Mouse (Mus musculus) skeletal muscle tissue, adult 2 months (tissue): ENCODE results near the gene Crybg3.

ENCODE experiments used
- DNase-seq: peaks from one replicate; pipeline ENCODE4 v3.0.0-alpha.2; 2012; ENCODE audit warnings: low read depth, low spot score

The Crybg3 gene

DNA sequence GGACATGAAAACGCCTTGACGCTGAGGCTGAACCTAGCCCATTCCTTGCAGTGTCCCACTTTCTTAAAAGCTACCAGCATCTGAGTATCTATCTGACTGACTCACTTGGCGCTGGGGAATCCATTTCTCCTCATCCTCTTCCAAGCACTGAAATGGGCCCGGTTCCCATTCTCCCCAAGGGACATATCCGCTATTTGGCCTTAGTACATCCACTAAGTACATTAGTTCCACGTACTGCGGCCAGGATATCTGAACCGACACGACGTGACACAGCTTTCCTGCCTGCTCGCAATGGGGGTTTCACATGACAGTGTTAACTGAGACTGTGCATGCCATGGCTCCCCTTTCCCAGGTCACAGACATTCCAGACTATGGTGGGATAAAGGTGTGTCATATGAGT, 66.4 kb downstream of the Crybg3 start:
- peak; percentile 71 for DNase-seq

DNA sequence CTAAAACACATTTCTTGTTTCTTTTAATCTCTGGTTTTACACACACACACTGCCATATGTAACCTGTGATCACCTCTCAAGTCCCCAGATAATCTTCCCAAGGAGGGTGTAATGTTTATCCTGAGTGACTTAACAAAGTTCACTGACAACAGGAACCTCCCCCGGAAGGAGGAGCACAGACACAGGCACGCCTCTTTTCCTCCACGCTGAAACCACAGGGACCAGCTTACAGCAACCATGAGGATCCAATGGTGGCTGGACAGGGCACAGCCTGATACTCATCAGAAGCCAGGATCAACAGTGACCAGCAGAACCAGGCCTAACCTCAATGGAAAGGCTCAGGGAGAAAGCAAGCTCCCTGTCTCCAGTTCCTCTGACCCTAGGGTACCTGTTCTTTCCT, 68.2 kb downstream of the Crybg3 start:
- DNase-seq: no peak

DNA sequence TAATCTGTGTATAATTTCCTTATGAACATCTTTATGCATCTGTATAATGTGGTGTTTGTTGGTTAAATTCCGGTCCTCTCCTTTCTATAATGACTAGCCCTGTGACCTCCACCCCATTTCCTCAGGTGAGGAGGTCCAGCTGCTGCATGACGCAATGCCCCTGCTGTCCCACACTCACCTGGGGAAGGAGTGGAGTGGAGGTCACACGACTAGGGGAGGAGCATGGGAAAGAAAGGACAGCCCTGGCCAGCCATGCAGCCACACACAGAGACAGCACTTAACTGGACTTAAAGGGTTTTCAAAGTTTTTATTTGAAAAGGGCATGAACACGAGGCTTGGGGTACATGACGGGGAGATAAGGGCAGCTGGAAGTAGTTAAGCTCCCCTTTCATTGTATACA, 69.5 kb downstream of the Crybg3 start:
- no peak for DNase-seq

DNA sequence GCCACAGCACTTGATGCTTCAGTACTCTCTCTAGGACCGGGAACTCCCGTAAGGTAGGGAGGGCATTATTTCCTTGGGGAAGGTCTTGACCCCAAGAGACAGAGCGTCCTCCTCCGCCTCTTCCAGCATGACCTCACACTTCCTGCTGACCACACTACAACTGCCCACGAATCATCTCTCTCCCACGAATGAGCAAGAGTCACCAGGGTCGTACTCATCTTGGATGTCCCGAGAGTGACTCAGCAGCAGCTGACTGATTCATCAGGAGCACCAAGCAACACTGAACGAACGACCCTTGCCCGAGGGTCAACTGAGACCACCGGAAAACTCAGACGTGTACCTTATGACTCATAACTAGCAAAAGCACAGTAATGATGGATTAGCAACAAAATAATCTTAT, 71.2 kb downstream of the Crybg3 start:
- DNase-seq: no peak

DNA sequence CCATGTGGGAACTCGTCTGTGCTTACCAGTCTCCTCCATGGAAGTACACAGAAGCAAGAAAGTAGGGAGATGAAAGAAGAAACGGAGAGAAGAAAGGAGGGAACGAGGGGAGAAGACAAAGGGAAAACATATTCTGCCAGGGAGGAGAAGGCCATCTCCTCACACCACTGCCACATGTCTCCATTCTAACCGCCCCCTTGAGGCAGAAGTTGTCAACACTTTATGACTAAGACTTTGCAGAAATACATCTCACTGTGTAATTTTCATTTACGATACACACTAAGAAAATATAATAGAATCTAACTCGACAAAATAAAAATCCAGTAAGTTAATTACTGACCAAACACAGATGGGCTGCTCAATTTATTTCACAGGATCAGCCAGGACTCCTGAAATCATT, 73.8 kb downstream of the Crybg3 start:
- DNase-seq: no peak

DNA sequence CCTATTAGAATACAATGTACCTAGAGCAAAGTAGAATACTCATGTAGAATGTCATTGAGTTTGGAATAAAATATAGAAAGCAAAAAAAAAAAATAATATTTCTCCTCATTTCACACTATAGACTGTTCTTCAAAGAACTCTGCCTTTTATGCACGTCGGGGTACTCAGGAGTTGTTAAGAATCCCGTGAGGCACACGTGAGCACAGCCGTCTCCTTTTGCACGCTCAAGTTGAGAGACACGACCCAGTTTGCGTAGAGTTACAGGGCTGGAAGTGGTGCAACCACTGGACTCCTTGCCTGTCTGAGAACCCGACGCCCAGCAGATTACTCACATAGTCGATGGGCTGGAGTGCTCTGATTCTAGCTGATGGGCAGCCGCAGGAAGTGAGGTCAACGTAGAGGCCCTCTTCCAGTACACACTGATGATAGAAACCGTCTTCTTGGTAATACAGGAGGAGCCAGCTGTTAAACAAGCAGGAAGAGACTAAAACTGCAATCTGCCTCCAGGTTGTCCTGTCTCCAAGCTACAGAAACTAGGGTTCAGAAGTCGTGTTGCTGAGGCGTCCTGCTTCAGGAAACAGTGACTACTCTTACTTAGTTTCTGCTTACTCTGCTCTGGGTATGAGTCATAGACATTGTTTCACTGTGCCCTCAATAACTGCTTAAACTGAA, 78.9 kb downstream of the Crybg3 start:
- no peak for DNase-seq

DNA sequence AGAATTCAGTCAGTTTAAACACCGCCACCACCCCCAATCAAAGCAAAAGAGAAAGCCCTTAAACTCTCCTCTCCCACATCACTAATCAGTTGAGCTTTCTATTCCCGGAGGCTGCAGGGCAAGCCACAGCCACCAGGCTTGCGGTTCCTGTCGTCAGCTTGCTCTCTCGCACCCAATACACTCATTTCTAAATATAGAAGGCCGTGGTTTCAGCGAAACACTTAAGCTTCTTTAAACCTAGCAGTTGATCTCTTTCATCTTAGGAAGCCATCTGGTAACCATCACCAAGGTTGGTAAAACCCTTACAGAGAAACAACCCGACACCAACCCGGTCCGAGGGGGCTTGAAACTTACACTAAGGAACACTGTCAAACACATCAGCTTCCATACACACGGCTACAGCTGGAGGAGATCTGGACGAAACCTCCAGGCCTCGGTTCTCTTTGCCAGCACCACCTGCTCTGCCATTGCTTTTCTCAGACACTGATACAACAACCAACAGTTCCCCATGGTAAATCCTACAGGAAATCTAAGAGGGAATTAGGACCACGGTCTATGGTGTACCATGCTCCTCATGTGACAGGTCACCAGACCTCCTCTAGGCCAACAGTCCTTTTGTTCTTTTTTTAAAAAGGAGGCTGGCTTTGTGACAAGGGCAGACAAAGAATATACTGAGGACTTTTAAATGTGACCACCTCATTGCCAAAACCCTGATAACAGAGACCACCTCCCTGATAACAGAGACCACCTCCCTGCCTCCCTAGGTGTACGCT, 83.1 kb downstream of the Crybg3 start:
- no peak for DNase-seq

DNA sequence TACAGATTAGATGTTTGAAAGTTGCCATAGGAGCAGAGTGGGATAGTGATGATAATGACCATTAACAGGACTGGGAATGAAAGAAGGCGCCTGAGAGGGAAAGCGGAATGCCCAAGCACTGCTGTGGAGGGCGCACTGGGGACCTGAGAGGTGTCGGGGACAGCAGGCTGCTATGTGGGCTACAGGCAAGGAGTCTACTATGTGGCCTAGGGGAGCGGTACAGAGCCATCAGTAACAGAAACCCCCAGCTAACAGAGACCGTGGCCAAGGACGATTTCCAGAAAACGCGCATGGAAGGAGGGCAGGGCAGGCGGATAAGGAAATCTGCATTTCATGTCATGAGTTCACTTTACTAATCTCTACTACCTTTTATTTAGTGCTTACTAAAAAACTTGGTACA, 83.8 kb downstream of the Crybg3 start:
- no peak for DNase-seq

DNA sequence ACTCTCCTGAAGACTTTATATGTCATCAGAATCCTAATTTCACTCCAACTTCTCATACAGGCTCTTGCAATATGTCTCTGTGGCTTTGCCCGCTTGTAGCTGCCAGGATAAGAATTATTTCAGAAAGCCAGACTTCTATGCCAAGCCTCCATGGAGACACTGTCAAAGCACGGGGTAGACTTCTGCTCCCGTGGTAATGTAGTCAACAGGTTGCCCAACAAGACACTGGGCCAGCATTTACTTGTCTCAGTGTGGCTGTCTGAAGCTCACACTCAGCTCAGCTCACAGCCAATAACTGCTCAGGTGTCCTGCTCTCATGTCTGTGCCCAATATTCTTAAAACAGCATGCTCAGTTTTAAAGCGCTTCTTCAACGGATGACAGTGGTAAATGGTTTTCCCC, 85.6 kb downstream of the Crybg3 start:
- DNase-seq: peak; percentile 65

DNA sequence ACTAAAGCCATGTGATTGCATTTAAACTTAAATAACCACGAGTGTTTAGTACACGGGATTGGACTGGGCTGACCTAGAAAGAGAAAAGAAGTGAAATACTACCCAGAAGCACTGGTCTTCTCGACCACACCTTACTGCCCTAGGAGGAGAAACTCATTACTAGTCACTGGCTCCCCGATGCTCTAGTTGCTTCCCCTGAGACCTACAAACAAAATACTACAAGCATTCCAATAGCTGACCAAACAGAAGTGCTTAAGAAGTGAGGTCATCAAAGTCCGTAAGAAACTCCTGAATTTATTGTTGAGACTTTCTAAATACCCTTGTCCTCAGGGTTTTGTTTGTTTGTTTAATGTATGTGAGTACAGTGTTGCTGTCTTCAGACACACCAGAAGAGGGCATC, 90.9 kb downstream of the Crybg3 start:
- DNase-seq: no peak

DNA sequence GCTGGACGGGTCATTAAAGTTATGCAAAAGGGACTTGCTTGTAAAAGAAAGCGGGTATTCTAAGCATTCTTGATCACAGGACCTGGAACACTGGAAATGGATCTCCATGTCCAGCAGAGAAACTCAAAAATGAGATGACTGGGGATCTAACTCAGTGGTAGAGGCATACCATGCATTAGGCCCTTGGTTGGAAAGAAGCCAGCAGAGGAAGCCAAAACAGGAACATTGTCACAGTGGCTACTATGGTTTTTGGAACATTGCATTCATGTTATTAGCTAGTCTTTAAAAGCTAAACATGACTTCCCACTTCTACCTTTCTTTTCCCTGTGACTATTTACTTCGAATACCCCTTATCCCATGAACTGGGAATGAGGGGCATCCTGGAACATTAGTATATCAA, 101.6 kb downstream of the Crybg3 start:
- no peak for DNase-seq

DNA sequence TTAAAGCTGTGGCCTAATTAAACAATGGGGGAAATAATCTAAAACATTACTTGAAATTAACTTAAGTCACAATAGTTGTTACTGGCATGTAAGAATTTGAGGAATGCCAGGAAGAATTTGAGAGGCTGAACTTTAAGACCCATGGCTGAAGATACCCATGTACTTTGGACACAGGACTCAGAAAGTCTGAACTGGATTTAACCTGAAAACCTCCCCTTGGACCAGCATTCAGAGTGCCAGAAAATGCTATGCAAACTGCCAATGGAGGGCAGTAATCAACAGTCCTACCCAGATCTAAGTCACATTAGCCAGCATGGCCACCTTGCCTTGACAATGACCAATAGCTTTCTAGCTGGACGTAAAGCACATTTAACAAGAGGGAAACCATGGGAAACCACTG, 102.8 kb downstream of the Crybg3 start:
- DNase-seq: no peak

DNA sequence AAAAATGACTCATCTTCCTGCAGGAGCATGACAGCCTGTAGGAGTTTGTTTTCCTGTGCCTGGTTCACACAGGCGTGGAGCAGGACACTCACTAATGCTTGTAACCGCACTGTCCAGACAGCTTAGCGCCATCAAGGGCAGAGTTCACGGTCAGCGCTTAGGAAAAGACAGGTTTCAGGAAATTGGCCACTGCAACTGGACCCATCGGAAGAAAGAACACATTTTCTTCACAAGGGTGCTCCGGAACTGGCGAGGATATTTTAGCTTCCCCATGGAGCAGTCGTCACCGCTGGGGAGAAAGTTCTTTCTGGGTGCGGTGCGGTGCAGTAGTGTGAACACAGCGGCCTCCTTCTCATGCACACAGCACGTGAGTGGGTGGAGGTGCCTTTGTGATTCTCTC, 107.6 kb downstream of the Crybg3 start:
- no peak for DNase-seq

DNA sequence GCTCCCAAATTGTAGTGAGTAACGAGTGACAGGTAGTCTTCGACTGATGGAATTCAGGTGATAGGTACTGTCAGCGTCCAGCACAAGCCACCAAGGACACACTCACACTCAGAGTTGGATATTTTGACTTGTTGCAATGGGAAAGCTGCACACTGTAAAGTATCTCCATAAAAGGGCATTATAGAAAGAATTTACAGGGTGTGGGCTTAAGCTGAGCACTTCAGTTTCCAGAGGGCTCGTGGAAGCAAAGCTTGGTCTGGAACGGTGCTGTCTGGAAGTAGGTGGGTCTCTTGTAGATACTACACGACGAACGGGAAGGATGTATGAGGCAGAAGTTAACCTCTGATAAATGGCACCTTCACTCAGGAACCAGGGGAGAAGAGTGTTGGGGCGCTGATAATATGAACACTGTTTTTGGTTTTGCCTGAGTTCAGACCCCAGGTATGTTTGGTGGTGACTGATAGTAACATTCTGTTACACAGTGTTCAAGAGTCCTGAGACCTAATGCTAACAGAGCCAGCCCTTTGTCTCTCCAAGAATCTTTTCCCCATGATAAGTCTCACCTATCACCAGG, 112.7 kb downstream of the Crybg3 start:
- no peak for DNase-seq

DNA sequence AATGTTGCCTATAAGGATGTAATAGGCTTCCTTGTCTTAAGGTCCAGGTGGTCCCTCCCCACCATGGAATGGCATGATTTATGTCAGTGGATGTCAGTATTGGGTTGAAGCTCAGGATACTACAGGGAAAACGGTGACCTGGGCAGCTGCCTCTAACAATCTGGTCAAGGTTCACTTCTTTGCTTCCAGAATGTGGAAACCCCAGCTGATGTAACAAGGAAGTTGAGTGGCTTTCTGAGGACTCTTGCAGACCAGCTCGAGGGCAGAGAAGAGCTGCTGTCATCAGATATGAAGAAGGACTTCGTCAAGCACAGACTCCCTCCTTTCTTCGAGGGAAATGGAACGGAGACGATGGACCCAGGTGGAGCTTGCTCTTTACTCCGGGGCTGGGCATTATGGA, 113.5 kb downstream of the Crybg3 start:
- DNase-seq: no peak

DNA sequence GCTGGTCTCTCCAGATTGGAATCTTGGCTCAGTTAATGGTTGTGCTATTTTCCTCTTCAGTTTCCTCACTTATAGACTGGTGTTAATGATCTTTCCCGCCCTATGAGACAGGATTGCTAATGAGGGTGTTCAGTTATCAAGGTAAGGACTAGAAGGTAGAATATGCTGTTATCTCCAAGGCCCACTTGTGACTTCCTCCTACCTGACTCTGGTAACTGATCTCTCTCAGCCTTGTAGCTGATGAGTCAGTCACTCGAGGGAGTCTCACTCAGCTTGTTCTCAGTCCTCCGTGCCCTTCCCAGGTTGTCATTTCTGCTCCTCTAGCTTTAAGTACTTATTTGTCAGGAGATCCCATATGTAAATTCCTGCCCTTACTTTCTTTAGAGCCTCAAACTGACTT, 122.8 kb downstream of the Crybg3 start:
- DNase-seq: no peak

DNA sequence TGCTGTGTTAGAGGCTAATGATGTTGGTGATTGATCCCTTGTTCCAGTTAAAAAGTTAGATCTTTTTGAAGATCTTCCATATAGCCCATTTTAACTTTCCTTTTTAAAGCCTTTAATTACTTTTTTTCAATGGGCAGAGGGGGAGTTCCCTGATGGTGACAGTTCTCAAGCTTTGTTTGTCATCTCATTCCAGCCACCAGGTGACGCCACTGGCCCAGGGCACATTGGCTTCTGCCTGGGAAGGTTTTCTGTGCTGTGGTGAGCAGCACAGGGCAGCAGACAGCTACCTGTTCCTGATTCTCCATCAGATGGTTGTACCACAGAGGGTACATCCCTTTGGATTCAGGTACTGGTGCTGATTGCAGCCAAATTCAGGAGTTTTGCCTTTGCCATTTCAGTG, 126.0 kb downstream of the Crybg3 start:
- DNase-seq: peak; percentile 24

DNA sequence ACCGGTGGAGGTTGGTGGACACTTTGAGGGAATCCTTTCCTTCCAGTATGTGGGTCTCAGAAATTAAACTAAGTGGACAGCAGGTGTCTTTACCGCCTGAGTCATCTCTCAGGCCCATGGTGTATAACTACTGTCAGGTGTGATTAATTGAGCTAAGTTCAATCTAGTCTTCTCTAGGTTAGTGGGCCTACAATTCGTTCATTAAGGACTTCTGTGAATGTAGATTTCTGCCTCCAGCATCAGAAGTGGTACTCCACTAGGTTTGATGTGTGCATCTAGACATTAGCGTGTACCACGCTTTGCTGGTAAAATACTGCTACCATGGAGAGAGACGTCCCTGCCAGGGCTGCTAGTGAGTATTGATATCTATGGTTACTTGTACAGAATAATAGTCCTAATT, 128.2 kb downstream of the Crybg3 start:
- DNase-seq: no peak

DNA sequence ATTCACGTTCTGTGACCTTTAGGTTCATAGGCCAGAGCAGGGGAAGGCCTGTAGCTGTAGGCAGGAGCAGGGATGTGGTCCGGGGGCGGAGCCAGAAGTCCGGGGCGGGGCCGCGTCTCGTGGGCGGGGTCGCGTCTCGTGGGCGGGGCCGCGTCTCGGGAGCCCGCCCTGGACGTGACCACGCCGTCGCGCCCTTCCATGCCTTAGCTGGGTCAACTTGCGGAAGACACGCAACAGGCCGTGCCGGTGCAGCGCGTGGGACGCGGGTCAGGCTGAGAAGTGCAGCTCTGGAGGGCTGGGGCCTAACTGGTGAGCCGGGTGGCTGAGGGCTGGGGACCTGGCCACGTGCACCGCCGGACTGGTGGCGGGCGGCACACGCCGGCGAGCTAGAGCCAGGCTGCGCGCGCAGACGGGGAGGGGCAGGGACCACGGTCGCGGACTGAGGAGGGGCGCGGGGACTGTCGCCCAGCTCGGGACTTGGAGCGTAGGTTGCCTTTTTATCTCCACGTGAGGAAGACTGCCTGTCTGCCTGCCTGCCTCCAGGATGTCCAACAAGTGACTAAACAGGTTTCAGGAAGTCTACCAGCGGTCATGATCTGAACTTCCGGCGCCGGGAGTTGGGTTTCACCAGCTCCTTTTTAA, 129.0 kb downstream of the Crybg3 start, which contains the start of gene Riox2:
Riox2 (plus strand) TSS at position 139 of the 642 bp plus-strand sequence.
- DNase-seq: peak; percentile 51

DNA sequence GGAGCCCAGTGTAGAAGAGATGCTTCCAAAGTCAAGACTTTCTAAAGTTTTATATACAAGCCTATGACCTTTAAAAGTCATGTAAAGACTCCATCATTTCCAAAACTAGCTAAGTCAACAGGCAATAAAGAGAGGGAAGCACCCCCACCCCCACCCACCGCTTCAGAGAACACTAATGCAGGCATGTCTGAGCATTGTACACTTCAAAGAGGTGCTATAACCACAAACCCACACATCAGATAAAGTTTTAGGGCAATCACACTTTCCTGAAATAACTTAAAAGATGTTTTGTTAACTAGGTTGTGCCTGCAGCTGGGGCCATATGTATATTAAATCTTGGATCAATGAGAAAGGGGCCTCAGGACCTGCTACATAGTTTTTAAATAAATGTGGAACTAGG, 130.9 kb downstream of the Crybg3 start:
- no peak for DNase-seq

DNA sequence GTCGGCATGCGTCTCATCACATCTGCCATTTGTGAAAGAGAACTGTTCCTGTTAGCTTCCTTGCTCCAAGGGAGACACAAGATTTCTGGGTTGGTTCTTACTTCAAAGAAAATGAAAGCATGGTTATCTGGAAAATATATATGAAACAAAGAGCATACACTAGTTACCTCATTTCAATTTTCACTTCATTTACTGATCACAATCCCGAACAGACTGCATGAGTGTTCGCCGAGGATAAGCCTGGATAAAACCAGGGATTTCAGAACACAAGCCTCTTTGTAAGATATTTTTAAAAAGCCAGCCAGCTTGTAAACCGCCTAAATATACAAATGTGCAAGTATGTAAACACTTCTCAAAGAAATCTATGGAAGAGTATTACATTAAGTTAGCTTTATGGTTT, 136.8 kb downstream of the Crybg3 start:
- DNase-seq: no peak

DNA sequence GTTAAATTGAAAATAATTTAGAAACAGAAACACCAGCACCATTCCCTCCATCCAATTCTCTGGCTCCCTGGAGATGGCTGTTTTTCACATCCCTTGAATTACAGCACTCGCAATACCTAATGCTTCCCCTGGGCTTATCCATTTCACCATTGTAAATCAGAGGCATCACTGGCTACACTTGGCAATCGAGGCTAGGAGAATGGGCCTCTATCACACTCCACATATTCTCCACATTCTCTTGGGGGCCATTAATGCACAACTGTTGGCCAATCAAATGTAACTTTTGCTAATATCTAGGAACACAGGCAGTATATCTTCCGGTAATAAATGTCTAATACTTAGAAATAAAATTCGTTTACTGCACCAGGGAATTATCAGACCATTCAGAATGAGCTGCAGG, 137.2 kb downstream of the Crybg3 start:
- no peak for DNase-seq
